Mouse (Mus musculus): ENCODE data around the gene Mrpl33. TPM values are rescaled to one million over a fixed set of nuclear protein-coding genes. Genes with fewer than 3 reads are reported as not detected.

Gene Mrpl33
- polyA plus RNA-seq, 1 experiment from 2014 or later, result 288 TPM

GRCm38 (mm10) chr5:31644272-31644671, 47.5 kb downstream of the Mrpl33 start:
- Histone ChIP-seq H3K9ac (ENCODE audit: low read depth, low read length) (no peak overlapping the region), H3K27me3 (replicated peaks; ENCODE audit: control insufficient read depth, insufficient read depth, low read length) (no peaks in the 10 kb centered on the region), H3K9me3 (ENCODE audit: control insufficient read depth, low read length) (no peaks in the 10 kb centered on the region), H3K36me3 (ENCODE audit: control insufficient read depth, insufficient read depth, low read length) (peaks cover 2% of the 10 kb centered on the region; the same call in 1 of the 2 replicates), H3K4me2 (ENCODE audit: low read depth, low read length) (no peak overlapping the region), H3K27ac (ENCODE audit: low read length) (no peak overlapping the region), H3K4me3 (ENCODE audit: low read length) (no peak overlapping the region), H3K4me1 (ENCODE audit: control insufficient read depth, insufficient read depth, low read length) (peaks cover 3% of the 10 kb centered on the region; the same call in 1 of the 2 replicates)
- no peak for ATAC-seq
- 81% methylated on average over 4 of the region's 4 CpGs for WGBS

- WGBS, result 92% methylated on average over 6 of the region's 6 CpGs
- Histone ChIP-seq H3K36me3 (ENCODE audit: control insufficient read depth, insufficient read depth, low read length) (peaks cover 2% of the 10 kb centered on the region; the same call in 1 of the 2 replicates), H3K9ac (ENCODE audit: low read depth, low read length) (no peak overlapping the region), H3K9me3 (ENCODE audit: control insufficient read depth, low read length) (no peaks in the 10 kb centered on the region), H3K4me3 (ENCODE audit: low read length) (no peak overlapping the region), H3K4me2 (ENCODE audit: low read depth, low read length) (no peak overlapping the region), H3K27ac (ENCODE audit: low read length) (no peak overlapping the region), H3K27me3 (replicated peaks; ENCODE audit: control insufficient read depth, insufficient read depth, low read length) (no peaks in the 10 kb centered on the region), H3K4me1 (ENCODE audit: control insufficient read depth, insufficient read depth, low read length) (peaks cover 3% of the 10 kb centered on the region; the same call in 1 of the 2 replicates)
- ATAC-seq, result no peak
Observed at GRCm38 (mm10) chr5:31644847-31645246, 48.1 kb downstream of the Mrpl33 start.

GRCm38 (mm10) chr5:31645798-31646197, 49.1 kb downstream of the Mrpl33 start:
- Histone ChIP-seq H3K9ac (ENCODE audit: low read depth, low read length) (no peak overlapping the region), H3K36me3 (ENCODE audit: control insufficient read depth, insufficient read depth, low read length) (peaks cover 2% of the 10 kb centered on the region; the same call in 1 of the 2 replicates), H3K4me3 (ENCODE audit: low read length) (no peak overlapping the region), H3K27ac (ENCODE audit: low read length) (no peak overlapping the region), H3K4me1 (ENCODE audit: control insufficient read depth, insufficient read depth, low read length) (peaks cover 3% of the 10 kb centered on the region; the same call in 1 of the 2 replicates), H3K4me2 (ENCODE audit: low read depth, low read length) (no peak overlapping the region), H3K27me3 (replicated peaks; ENCODE audit: control insufficient read depth, insufficient read depth, low read length) (no peaks in the 10 kb centered on the region), H3K9me3 (ENCODE audit: control insufficient read depth, low read length) (no peaks in the 10 kb centered on the region)
- 88% methylated on average over 6 of the region's 6 CpGs for WGBS
- ATAC-seq, result no peak

- H3K9ac ChIP-seq (ENCODE audit: low read depth, low read length), result no peak overlapping the region
- H3K27me3 ChIP-seq (replicated peaks; ENCODE audit: control insufficient read depth, insufficient read depth, low read length), result no peaks in the 10 kb centered on the region
- H3K36me3 ChIP-seq (ENCODE audit: control insufficient read depth, insufficient read depth, low read length), result no peaks in the 10 kb centered on the region; the same call in 1 of the 2 replicates
- no peak overlapping the region for H3K27ac ChIP-seq (ENCODE audit: low read length)
- WGBS, result 67% methylated on average over 6 of the region's 6 CpGs
- no peak overlapping the region for H3K4me2 ChIP-seq (ENCODE audit: low read depth, low read length)
- H3K4me3 ChIP-seq (ENCODE audit: low read length), result no peak overlapping the region
- H3K9me3 ChIP-seq (ENCODE audit: control insufficient read depth, low read length), result no peaks in the 10 kb centered on the region
- H3K4me1 ChIP-seq (ENCODE audit: control insufficient read depth, insufficient read depth, low read length), result peaks cover 3% of the 10 kb centered on the region; the same call in 1 of the 2 replicates
- ATAC-seq, result peak; percentile 89
Observed at GRCm38 (mm10) chr5:31646574-31646973, 49.8 kb downstream of the Mrpl33 start.

GRCm38 (mm10) chr5:31647327-31647726, 50.6 kb downstream of the Mrpl33 start:
- 64% methylated on average over 2 of the region's 2 CpGs for WGBS
- Histone ChIP-seq H3K4me2 (ENCODE audit: low read depth, low read length) (no peak overlapping the region), H3K4me3 (ENCODE audit: low read length) (no peak overlapping the region), H3K4me1 (ENCODE audit: control insufficient read depth, insufficient read depth, low read length) (peaks cover 3% of the 10 kb centered on the region; the same call in 1 of the 2 replicates), H3K36me3 (ENCODE audit: control insufficient read depth, insufficient read depth, low read length) (no peaks in the 10 kb centered on the region; the same call in 1 of the 2 replicates), H3K9ac (ENCODE audit: low read depth, low read length) (no peak overlapping the region), H3K9me3 (ENCODE audit: control insufficient read depth, low read length) (no peaks in the 10 kb centered on the region), H3K27me3 (replicated peaks; ENCODE audit: control insufficient read depth, insufficient read depth, low read length) (no peaks in the 10 kb centered on the region), H3K27ac (ENCODE audit: low read length) (no peak overlapping the region)
- peak; percentile 10; the same call in 1 of the 2 replicates for ATAC-seq

GRCm38 (mm10) chr5:31650518-31651288, 54.0 kb downstream of the Mrpl33 start:
- Histone ChIP-seq H3K4me3 (ENCODE audit: low read length) (no peak overlapping the region), H3K4me2 (ENCODE audit: low read depth, low read length) (no peak overlapping the region), H3K27ac (ENCODE audit: low read length) (no peak overlapping the region; the same call in 1 of the 2 replicates), H3K27me3 (replicated peaks; ENCODE audit: control insufficient read depth, insufficient read depth, low read length) (no peaks in the 10 kb centered on the region), H3K36me3 (ENCODE audit: control insufficient read depth, insufficient read depth, low read length) (no peaks in the 10 kb centered on the region; the same call in 1 of the 2 replicates), H3K4me1 (ENCODE audit: control insufficient read depth, insufficient read depth, low read length) (peaks cover 3% of the 10 kb centered on the region; the same call in 1 of the 2 replicates), H3K9me3 (ENCODE audit: control insufficient read depth, low read length) (no peaks in the 10 kb centered on the region), H3K9ac (ENCODE audit: low read depth, low read length) (no peak overlapping the region)
- ATAC-seq, result no peak
- WGBS, result 87% methylated on average over 2 of the region's 2 CpGs

GRCm38 (mm10) chr5:31655688-31656190, 59.0 kb downstream of the Mrpl33 start:
- Histone ChIP-seq H3K27ac (ENCODE audit: low read length) (no peak overlapping the region), H3K9ac (ENCODE audit: low read depth, low read length) (no peak overlapping the region), H3K36me3 (ENCODE audit: control insufficient read depth, insufficient read depth, low read length) (no peaks in the 10 kb centered on the region), H3K4me1 (ENCODE audit: control insufficient read depth, insufficient read depth, low read length) (no peaks in the 10 kb centered on the region), H3K4me3 (ENCODE audit: low read length) (no peak overlapping the region), H3K9me3 (ENCODE audit: control insufficient read depth, low read length) (no peaks in the 10 kb centered on the region), H3K27me3 (replicated peaks; ENCODE audit: control insufficient read depth, insufficient read depth, low read length) (no peaks in the 10 kb centered on the region), H3K4me2 (ENCODE audit: low read depth, low read length) (no peak overlapping the region)
- ATAC-seq, result no peak
- WGBS, result 93% methylated on average over 1 of the region's 1 CpGs

GRCm38 (mm10) chr5:31666176-31666575, 69.4 kb downstream of the Mrpl33 start:
- H3K9ac ChIP-seq (ENCODE audit: low read depth, low read length), result no peak overlapping the region
- H3K4me2 ChIP-seq (ENCODE audit: low read depth, low read length), result no peak overlapping the region
- no peaks in the 10 kb centered on the region for H3K36me3 ChIP-seq (ENCODE audit: control insufficient read depth, insufficient read depth, low read length)
- H3K27ac ChIP-seq (ENCODE audit: low read length), result no peak overlapping the region
- whole genome bisulfite sequencing, result 27% methylated on average over 1 of the region's 1 CpGs
- ATAC-seq, result no peak
- H3K4me3 ChIP-seq (ENCODE audit: low read length), result no peak overlapping the region
- H3K27me3 ChIP-seq (replicated peaks; ENCODE audit: control insufficient read depth, insufficient read depth, low read length), result no peaks in the 10 kb centered on the region
- H3K4me1 ChIP-seq (ENCODE audit: control insufficient read depth, insufficient read depth, low read length), result peaks cover 7% of the 10 kb centered on the region
- no peaks in the 10 kb centered on the region for H3K9me3 ChIP-seq (ENCODE audit: control insufficient read depth, low read length)

GRCm38 (mm10) chr5:31668325-31668968, 71.7 kb downstream of the Mrpl33 start:
- 87% methylated on average over 13 of the region's 13 CpGs for WGBS
- no peak overlapping the region for H3K4me3 ChIP-seq (ENCODE audit: low read length)
- H3K4me2 ChIP-seq (ENCODE audit: low read depth, low read length), result no peak overlapping the region
- ATAC-seq, result no peak
- H3K4me1 ChIP-seq (ENCODE audit: control insufficient read depth, insufficient read depth, low read length), result peaks cover 7% of the 10 kb centered on the region
- no peak overlapping the region for H3K9ac ChIP-seq (ENCODE audit: low read depth, low read length)
- H3K27ac ChIP-seq (ENCODE audit: low read length), result no peak overlapping the region
- no peaks in the 10 kb centered on the region for H3K27me3 ChIP-seq (replicated peaks; ENCODE audit: control insufficient read depth, insufficient read depth, low read length)
- no peaks in the 10 kb centered on the region for H3K36me3 ChIP-seq (ENCODE audit: control insufficient read depth, insufficient read depth, low read length)
- no peaks in the 10 kb centered on the region for H3K9me3 ChIP-seq (ENCODE audit: control insufficient read depth, low read length)
